Mouse (Mus musculus): ENCODE data around the gene Ptpn1.

Ptpn1 gene

GRCm38 (mm10) chr2:167942926-167943633 is 11.2 kb downstream of the Ptpn1 start:
- in situ Hi-C loops (cut with MboI, MseI), result loop anchor here (25.0 kb wide), 1 partner anchor 619 kb away; no protein-coding TSS in a partner anchor

- in situ Hi-C loops (cut with MboI, MseI), result loop anchor here (25.0 kb wide), 1 partner anchor 618 kb away; no protein-coding TSS in a partner anchor
Measured at GRCm38 (mm10) chr2:167944193-167944592, 12.3 kb downstream of the Ptpn1 start.

DNA sequence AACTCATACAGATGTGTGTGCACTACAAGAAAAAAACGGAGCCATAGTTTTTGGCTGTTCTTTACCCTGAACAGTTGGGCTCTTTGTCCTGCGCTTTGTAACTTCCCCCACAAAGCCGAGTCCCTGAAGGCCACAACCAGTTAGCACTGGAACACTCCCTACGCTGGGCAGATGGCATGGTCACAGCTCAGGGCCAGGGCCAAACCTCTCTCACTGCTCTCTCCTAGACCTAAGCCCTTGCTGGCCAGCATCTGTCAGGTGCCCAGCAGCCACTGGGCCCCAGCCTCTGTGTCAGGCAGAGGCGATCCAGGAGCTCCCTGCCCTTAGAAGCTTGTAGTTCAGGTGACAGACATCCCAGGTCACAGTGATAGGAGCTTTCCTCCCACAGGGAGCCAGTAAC is 13.6 kb downstream of the Ptpn1 start:
- in situ Hi-C loops (cut with MboI, MseI), result loop anchor here (25.0 kb wide), 1 partner anchor 617 kb away; no protein-coding TSS in a partner anchor

DNA sequence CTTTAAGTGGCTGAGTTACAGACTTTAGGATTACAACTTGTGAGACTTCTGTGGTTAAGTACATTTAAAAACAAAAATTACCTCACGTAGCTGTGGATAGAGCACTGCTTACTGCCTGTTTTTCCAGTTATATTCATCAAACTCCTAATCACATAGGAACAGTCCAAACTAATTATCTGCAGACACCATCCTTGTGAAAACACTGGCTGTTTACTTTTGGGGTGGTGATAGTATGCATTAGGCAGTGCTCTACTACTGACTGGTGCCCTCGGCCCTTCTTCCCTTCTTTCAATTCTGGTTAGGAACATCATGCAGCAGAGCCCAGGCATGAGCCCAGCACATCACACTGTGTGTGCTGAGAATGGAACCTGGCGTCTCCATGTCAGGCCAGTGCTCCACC is 15.4 kb downstream of the Ptpn1 start:
- in situ Hi-C loops (cut with MboI, MseI), result loop anchor here (25.0 kb wide), 1 partner anchor 615 kb away; no protein-coding TSS in a partner anchor

DNA sequence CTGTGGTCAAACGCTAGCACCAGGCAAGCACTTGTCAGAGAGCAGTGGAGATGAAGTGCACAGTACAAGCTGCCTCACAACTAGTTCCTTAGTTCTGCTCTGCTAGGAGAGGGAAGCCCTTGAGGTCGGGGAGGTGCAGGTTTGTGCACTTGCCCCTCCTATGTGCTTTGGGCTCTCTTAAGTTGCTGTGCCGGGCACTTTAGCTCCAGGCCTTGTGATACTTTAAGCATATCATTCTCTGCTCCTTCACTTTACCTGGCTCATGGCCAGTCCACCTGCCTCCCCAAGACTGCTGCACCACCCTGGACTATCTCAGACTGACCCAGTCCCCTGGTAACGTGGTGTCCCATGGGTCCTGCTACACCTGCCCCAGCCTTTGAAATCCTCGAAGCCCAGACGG is 16.2 kb downstream of the Ptpn1 start:
- in situ Hi-C loops (cut with MboI, MseI), result loop anchor here (25.0 kb wide), 1 partner anchor 614 kb away; no protein-coding TSS in a partner anchor

GRCm38 (mm10) chr2:167948557-167948956 is 16.7 kb downstream of the Ptpn1 start:
- in situ Hi-C loops (cut with MboI, MseI), result loop anchor here (25.0 kb wide), 1 partner anchor 614 kb away; no protein-coding TSS in a partner anchor

DNA sequence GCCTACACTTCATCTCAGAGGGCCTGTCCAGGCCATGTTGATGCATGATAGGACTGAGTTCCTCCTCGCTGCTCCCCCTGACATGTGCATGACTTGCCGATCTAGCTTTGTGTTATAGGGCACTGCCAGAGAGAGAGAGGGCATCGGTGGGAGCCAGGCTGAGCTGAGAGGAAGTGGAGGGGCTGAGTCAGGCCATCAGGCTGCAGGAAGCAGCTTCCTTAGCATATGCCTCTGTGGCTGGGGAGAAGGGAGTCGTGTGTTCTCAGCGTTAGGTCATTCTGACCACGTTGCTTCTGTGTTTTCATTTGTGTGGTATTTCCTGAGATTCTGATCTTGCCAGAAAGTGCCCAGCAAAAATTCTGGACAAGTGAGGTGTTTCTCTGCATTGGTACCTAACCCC is 17.4 kb downstream of the Ptpn1 start:
- in situ Hi-C loops (cut with MboI, MseI), result loop anchor here (25.0 kb wide), 1 partner anchor 613 kb away; no protein-coding TSS in a partner anchor

GRCm38 (mm10) chr2:167949808-167950207 is 18.0 kb downstream of the Ptpn1 start:
- in situ Hi-C loops (cut with MboI, MseI), result loop anchor here (25.0 kb wide), 1 partner anchor 612 kb away; no protein-coding TSS in a partner anchor

GRCm38 (mm10) chr2:167950681-167951080 is 18.8 kb downstream of the Ptpn1 start:
- in situ Hi-C loops (cut with MboI, MseI), result no loop called here

GRCm38 (mm10) chr2:167951301-167952211 is 19.7 kb downstream of the Ptpn1 start:
- in situ Hi-C loops (cut with MboI, MseI), result no loop called here

- in situ Hi-C loops (cut with MboI, MseI), result no loop called here
Measured at GRCm38 (mm10) chr2:167953819-167954218, 22.0 kb downstream of the Ptpn1 start.

GRCm38 (mm10) chr2:167954928-167955327 is 23.1 kb downstream of the Ptpn1 start:
- in situ Hi-C loops (cut with MboI, MseI), result no loop called here

DNA sequence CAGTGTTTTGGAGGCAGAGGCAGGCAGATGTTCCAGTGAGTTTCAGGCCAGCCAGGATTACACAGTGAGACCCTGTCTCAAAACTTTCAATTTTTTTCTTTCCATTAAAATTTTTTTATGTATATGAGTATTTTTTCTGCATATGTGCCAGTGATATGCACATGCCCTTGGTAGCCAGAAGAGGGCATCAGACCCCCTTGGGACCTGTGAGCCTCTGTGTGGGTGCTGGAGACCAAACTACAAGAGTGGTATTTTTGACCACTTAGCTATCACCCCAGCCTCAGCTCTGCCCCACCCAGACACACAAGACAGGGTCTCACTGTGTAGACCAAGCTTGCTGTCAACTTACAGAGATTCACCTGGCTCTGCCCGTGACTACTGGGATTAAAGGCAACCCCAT is 25.7 kb downstream of the Ptpn1 start:
- in situ Hi-C loops (cut with MboI, MseI), result no loop called here

- in situ Hi-C loops (cut with MboI, MseI), result no loop called here
Measured at GRCm38 (mm10) chr2:167958082-167958788, 26.4 kb downstream of the Ptpn1 start.

DNA sequence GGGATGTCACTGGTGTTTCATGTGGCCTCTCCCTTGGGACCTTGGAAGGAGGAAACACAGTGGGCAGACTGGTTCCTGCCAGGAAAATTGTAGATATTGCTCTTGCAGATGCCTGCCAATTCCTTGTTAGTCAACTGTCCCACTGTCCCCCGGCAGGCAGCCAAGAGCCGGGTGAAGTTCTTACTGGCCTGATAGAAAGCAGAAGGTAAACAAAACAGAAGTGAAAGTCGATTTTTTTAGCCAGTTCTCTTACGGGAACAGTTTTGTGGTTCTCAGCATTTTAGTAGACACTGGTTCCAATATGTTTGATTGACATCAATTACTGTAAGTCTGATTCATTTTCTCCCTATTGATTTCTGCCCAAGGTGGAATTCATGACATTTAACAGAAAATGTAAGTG is 27.0 kb downstream of the Ptpn1 start:
- in situ Hi-C loops (cut with MboI, MseI), result no loop called here

GRCm38 (mm10) chr2:167959384-167959911 is 27.6 kb downstream of the Ptpn1 start:
- in situ Hi-C loops (cut with MboI, MseI), result no loop called here

- in situ Hi-C loops (cut with MboI, MseI), result no loop called here
Measured at GRCm38 (mm10) chr2:167959996-167960395, 28.1 kb downstream of the Ptpn1 start.

DNA sequence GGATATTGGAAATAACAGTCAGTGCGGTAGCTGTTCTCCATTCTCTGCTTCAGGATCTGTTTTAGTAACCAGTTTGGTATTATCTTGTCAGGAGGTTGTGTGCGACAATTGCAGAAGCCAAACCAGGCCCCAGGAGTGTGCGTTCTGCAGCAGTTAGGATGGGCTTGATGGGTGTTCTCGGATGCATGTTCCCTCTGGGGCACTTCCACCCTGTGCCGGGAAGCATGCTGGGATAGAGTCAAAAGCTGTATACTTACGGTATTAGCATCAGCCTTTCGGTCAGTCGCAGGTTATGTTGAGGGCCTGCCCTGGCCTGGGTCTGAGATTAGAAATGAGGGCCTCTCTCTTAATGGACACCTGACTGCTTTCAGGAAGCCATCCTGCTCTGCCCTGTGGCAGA is 28.7 kb downstream of the Ptpn1 start:
- in situ Hi-C loops (cut with MboI, MseI), result no loop called here

GRCm38 (mm10) chr2:167962347-167962746 is 30.5 kb downstream of the Ptpn1 start:
- in situ Hi-C loops (cut with MboI, MseI), result no loop called here

DNA sequence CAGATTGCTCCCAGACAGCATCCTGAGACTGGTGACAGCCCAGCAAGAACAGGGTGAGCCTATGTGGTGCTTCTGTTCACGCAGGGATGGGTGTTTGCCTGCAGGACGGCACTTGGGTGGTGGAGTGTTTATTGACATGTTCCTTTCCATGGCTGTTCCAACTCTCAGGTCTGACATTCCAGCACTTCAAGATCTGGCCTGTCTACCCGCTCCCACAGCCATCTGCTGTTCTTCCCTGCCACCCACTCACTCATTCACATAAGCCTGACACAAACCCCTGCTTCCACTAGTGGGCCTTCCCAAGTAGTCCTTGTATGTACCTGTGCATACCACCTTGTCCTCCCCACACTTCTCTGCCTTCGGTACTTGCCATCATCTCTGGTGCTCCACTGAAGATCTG is 31.3 kb downstream of the Ptpn1 start:
- in situ Hi-C loops (cut with MboI, MseI), result no loop called here

GRCm38 (mm10) chr2:167963778-167964300 is 32.0 kb downstream of the Ptpn1 start:
- in situ Hi-C loops (cut with MboI, MseI), result no loop called here

Measured in T-helper 2 cell (primary cell).